8 mouse cellular contexts compared by ENCODE assay signal in the genomic region with DNA sequence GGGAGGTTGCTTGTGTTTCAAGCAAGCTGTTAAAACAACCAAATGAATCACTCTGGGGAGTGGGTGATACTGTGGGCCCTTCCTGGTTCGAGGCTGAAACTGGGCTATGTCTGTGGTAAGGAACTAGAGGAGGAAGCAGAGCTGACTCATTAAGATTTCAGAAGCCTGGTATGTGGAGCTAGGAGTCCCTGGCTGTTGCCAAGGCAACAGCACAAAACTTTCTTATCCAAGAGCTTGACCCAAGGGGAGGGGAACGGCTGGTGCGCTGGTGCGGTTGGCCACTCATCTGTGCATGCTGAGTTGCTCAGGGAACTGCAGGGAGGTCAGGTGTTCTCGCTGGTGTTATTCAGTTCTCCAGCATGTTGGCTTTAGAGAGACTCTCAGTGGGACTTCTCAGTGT. TPM values are rescaled to one million over a fixed set of nuclear protein-coding genes. Genes with fewer than 3 reads are reported as not detected.
DNase-seq lines count a peak whose midpoint lies in the region; ATAC-seq lines count a peak whose summit lies in the region.

No protein-coding gene starts in this region.

- H3K9me3 ChIP-seq in heart, embryonic 12.5 days (replicated peaks), result no peaks in the 10 kb centered on the region

- intact Hi-C loops in heart, postnatal 36 days (cut with DNase I), result no loop called here

- H3K9ac ChIP-seq in heart, embryonic 12.5 days, result no peak overlapping the region

- ATAC-seq in heart, embryonic 12.5 days (ENCODE audit: insufficient number of reproducible peaks, low FRiP score), result peak; percentile 63; the same call in 1 of the 2 replicates
- ATAC-seq in inflammation-experienced regulatory T-cells, adult 6 months, result no peak

- peak overlapping the region; percentile 34; the same call in 1 of the 2 replicates for H3K27ac ChIP-seq in heart, embryonic 12.5 days (ENCODE audit: poor library complexity, severe bottlenecking)

- 19% methylated on average over 5 of the region's 5 CpGs for WGBS in heart, embryonic 12.5 days

- H3K27me3 ChIP-seq in heart, embryonic 12.5 days (replicated peaks), result no peaks in the 10 kb centered on the region

- no peak for DNase-seq in heart, postnatal 36 days
- peak; percentile 83 for DNase-seq in MN1 (ENCODE audit: low spot score)
- peak; percentile 94 for DNase-seq in fibroblast of lung, adult 2 months (ENCODE audit: low read depth)
- peak; percentile 36 for DNase-seq in kidney, postnatal 14 days
- peak; percentile 38 to 40 for DNase-seq in natural killer cell, adult 2 months (ENCODE audit: low spot score in 2 of 2)
- no peak for DNase-seq in urinary bladder, adult 2 months (ENCODE audit: low spot score)

- H3K4me2 ChIP-seq in heart, embryonic 12.5 days, result no peak overlapping the region

- no peak overlapping the region for H3K4me3 ChIP-seq in heart, embryonic 12.5 days

- no peaks in the 10 kb centered on the region for H3K36me3 ChIP-seq in heart, embryonic 12.5 days

- peaks cover 17% of the 10 kb centered on the region for H3K4me1 ChIP-seq in heart, embryonic 12.5 days (replicated peaks)

RNA-seq across cellular contexts. Expression of a gene that starts 18.5 kb away (rescaled TPM):
- polyA plus RNA-seq in heart, embryonic 12.5 days (2016; fragmentation: Nextera tagmentation; extraction: Ambion mirVana), result 80.9 and 82.0 TPM in 2 replicates
- 10 to 100 TPM; 52.5 to 55.2 TPM for total RNA-seq in heart, postnatal 36 days (2021)
- polyA plus RNA-seq in inflammation-experienced regulatory T-cells, adult 6 months (2017; shearing (Covaris generic)), result 10 to 100 TPM; 14.5 to 15.1 (median 14.5) TPM
- 49.0 and 50.1 TPM in 2 replicates for polyA plus RNA-seq in urinary bladder, adult 2 months (2012; rRNA removed)

Comparison
In these comparisons a context has a peak if more than half of its experiments do, and no peak if none do; other contexts are left out.
1. DNase-seq: peak in MN1 (single experiment), fibroblast of lung, adult 2 months (single experiment), kidney, postnatal 14 days (single experiment) and natural killer cell, adult 2 months (2 of 2); none in heart, postnatal 36 days (0 of 2) and urinary bladder, adult 2 months (single experiment).